Mouse (Mus musculus): Measurements from ENCODE around the gene Tango6.

DNA sequence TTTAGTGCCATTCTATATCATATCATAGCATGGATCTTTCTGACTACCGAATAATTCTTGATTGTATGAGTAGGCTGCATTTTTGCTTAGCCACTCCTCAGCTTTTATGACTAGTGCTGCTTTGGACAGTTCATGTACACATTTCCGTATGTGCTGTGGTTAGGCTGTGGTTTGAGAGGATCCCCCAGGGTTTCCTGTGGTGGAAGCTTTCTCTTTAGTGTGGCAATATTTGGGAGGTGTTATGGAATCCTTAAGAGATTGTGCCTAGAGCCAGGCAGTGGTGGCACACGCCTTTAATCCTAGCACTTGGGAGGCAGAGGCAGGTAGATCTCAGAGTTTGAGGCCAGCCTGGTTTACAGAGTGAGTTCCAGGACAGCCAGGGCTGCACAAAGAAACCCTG is 18.5 kb downstream of the Tango6 start:
- TF ChIP-seq POLR2A (IDR thresholded peaks at IDR 0.05; ENCODE audit: insufficient read length, low read depth) (no peak), USF1 (IDR thresholded peaks at IDR 0.05; ENCODE audit: low read depth) (no peak), TCF12 (IDR thresholded peaks at IDR 0.05; ENCODE audit: insufficient read depth, poor library complexity, severe bottlenecking) (no peak), E2F4 (IDR thresholded peaks at IDR 0.05; ENCODE audit: insufficient read depth) (no peak), POLR2AphosphoS2 (IDR thresholded peaks at IDR 0.05; ENCODE audit: insufficient read length, low read depth) (no peak), MAX (IDR thresholded peaks at IDR 0.05; ENCODE audit: low read depth) (no peak), CEBPB (IDR thresholded peaks at IDR 0.05; ENCODE audit: insufficient read depth, poor library complexity, severe bottlenecking) (0 out of 2 replicates have a peak, but pooled peaks have one; percentile 16), TCF3 (IDR thresholded peaks at IDR 0.05; ENCODE audit: insufficient read length, low read depth) (no peak), MYOG (IDR thresholded peaks at IDR 0.05; ENCODE audit: control insufficient read depth in 1 of 3, insufficient read depth in 1 of 3, insufficient read length in 2 of 3, low read depth in 2 of 3) (no peak), SRF (IDR thresholded peaks at IDR 0.05; ENCODE audit: control insufficient read depth, insufficient read length, low read depth) (no peak)
